Mouse (Mus musculus): ENCODE measurements around the gene Slc11a1. TPM values are rescaled to one million over a fixed set of nuclear protein-coding genes. Genes with fewer than 3 reads are reported as not detected.

The Slc11a1 gene
- polyA plus RNA-seq, 1 experiment from 2014 or later: 2.2 TPM

GRCm38 (mm10) chr1:74383385-74383784, 8.4 kb downstream of the Slc11a1 start:
- no peaks in the 10 kb centered on the region for H3K36me3 ChIP-seq
- no peak overlapping the region for H3K4me3 ChIP-seq

GRCm38 (mm10) chr1:74384525-74384924, 9.5 kb downstream of the Slc11a1 start:
- Histone ChIP-seq H3K27ac (no peak overlapping the region), H3K4me1 (peaks cover 6% of the 10 kb centered on the region; the same call in 1 of the 2 replicates), H3K36me3 (no peaks in the 10 kb centered on the region), H3K27me3 (peaks cover 13% of the 10 kb centered on the region; the same call in 1 of the 2 replicates), H3K9me3 (replicated peaks) (no peaks in the 10 kb centered on the region), H3K4me2 (replicated peaks) (no peak overlapping the region), H3K9ac (no peak overlapping the region), H3K4me3 (no peak overlapping the region)
- ATAC-seq (ENCODE audit: low FRiP score): no peak
- WGBS: 83% methylated on average over 8 of the region's 8 CpGs

More at GRCm38 (mm10) chr1:74383385-74383784, 8.4 kb downstream of the Slc11a1 start:
- Histone ChIP-seq H3K9ac (no peak overlapping the region), H3K4me2 (replicated peaks) (no peak overlapping the region), H3K27ac (no peak overlapping the region), H3K4me1 (peaks cover 6% of the 10 kb centered on the region; the same call in 1 of the 2 replicates), H3K27me3 (peaks cover 7% of the 10 kb centered on the region; the same call in 1 of the 2 replicates), H3K9me3 (replicated peaks) (no peaks in the 10 kb centered on the region)
- no peak for ATAC-seq (ENCODE audit: low FRiP score)
- 88% methylated on average over 13 of the region's 13 CpGs for WGBS

- no peak for ATAC-seq (ENCODE audit: low FRiP score)
- H3K36me3 ChIP-seq: no peaks in the 10 kb centered on the region
- H3K27me3 ChIP-seq: peaks cover 18% of the 10 kb centered on the region; the same call in 1 of the 2 replicates
- H3K4me2 ChIP-seq (replicated peaks): no peak overlapping the region
- H3K4me1 ChIP-seq: peaks cover 10% of the 10 kb centered on the region
- no peaks in the 10 kb centered on the region for H3K9me3 ChIP-seq (replicated peaks)
- H3K27ac ChIP-seq: no peak overlapping the region
- no peak overlapping the region for H3K9ac ChIP-seq
- H3K4me3 ChIP-seq: no peak overlapping the region
- WGBS: 97% methylated on average over 10 of the region's 10 CpGs
Measured at GRCm38 (mm10) chr1:74385064-74385463, 10.1 kb downstream of the Slc11a1 start.

GRCm38 (mm10) chr1:74385531-74385930, 10.5 kb downstream of the Slc11a1 start:
- peaks cover 15% of the 10 kb centered on the region for H3K4me1 ChIP-seq
- H3K9me3 ChIP-seq (replicated peaks): no peaks in the 10 kb centered on the region
- 90% methylated on average over 8 of the region's 8 CpGs for WGBS
- no peaks in the 10 kb centered on the region for H3K36me3 ChIP-seq
- no peak overlapping the region for H3K4me3 ChIP-seq
- H3K27me3 ChIP-seq: peaks cover 23% of the 10 kb centered on the region; the same call in 1 of the 2 replicates
- no peak overlapping the region for H3K4me2 ChIP-seq (replicated peaks)
- ATAC-seq (ENCODE audit: low FRiP score): no peak
- H3K9ac ChIP-seq: no peak overlapping the region
- H3K27ac ChIP-seq: no peak overlapping the region

GRCm38 (mm10) chr1:74386363-74386713, 11.3 kb downstream of the Slc11a1 start:
- Histone ChIP-seq H3K27me3 (peaks cover 25% of the 10 kb centered on the region; the same call in 1 of the 2 replicates), H3K36me3 (no peaks in the 10 kb centered on the region), H3K9me3 (replicated peaks) (no peaks in the 10 kb centered on the region), H3K9ac (peak overlapping the region; percentile 50), H3K27ac (peak overlapping the region; percentile 92), H3K4me3 (peak overlapping the region; percentile 49), H3K4me2 (replicated peaks) (peak overlapping the region; percentile 53), H3K4me1 (peaks cover 15% of the 10 kb centered on the region)
- ATAC-seq (ENCODE audit: low FRiP score): no peak
- 56% methylated on average over 7 of the region's 10 CpGs for WGBS

- Histone ChIP-seq H3K4me2 (replicated peaks) (peak overlapping the region; percentile 53), H3K9ac (peak overlapping the region; percentile 50), H3K4me3 (peak overlapping the region; percentile 49), H3K9me3 (replicated peaks) (no peaks in the 10 kb centered on the region), H3K36me3 (no peaks in the 10 kb centered on the region), H3K27me3 (peaks cover 25% of the 10 kb centered on the region; the same call in 1 of the 2 replicates), H3K4me1 (peaks cover 15% of the 10 kb centered on the region), H3K27ac (peak overlapping the region; percentile 92)
- peak; percentile 91 for ATAC-seq (ENCODE audit: low FRiP score)
- WGBS: under 1% methylated on average over 26 of the region's 26 CpGs
Measured at GRCm38 (mm10) chr1:74386714-74387385, 11.9 kb downstream of the Slc11a1 start.

GRCm38 (mm10) chr1:74387386-74387988, 12.5 kb downstream of the Slc11a1 start:
- H3K27me3 ChIP-seq: peaks cover 25% of the 10 kb centered on the region; the same call in 1 of the 2 replicates
- H3K36me3 ChIP-seq: no peaks in the 10 kb centered on the region
- peak overlapping the region; percentile 50; the same call in 1 of the 2 replicates for H3K9ac ChIP-seq
- peak overlapping the region; percentile 49 for H3K4me3 ChIP-seq
- no peak for ATAC-seq (ENCODE audit: low FRiP score)
- peaks cover 20% of the 10 kb centered on the region for H3K4me1 ChIP-seq
- 51% methylated on average over 15 of the region's 15 CpGs for WGBS
- H3K27ac ChIP-seq: peak overlapping the region; percentile 92
- H3K9me3 ChIP-seq (replicated peaks): no peaks in the 10 kb centered on the region
- peak overlapping the region; percentile 53 for H3K4me2 ChIP-seq (replicated peaks)

- Histone ChIP-seq H3K9ac (no peak overlapping the region), H3K27ac (no peak overlapping the region), H3K36me3 (no peaks in the 10 kb centered on the region), H3K27me3 (peaks cover 25% of the 10 kb centered on the region; the same call in 1 of the 2 replicates), H3K9me3 (replicated peaks) (no peaks in the 10 kb centered on the region), H3K4me3 (no peak overlapping the region), H3K4me2 (replicated peaks) (no peak overlapping the region), H3K4me1 (peaks cover 30% of the 10 kb centered on the region)
- ATAC-seq (ENCODE audit: low FRiP score): no peak
- WGBS: 81% methylated on average over 7 of the region's 7 CpGs
Measured at GRCm38 (mm10) chr1:74388398-74388920, 13.5 kb downstream of the Slc11a1 start.

- H3K4me1 ChIP-seq: peaks cover 32% of the 10 kb centered on the region
- WGBS: 3% methylated on average over 29 of the region's 29 CpGs
- peak overlapping the region; percentile 94; the same call in 1 of the 2 replicates for H3K4me3 ChIP-seq
- no peaks in the 10 kb centered on the region for H3K9me3 ChIP-seq (replicated peaks)
- H3K4me2 ChIP-seq (replicated peaks): peak overlapping the region; percentile 87
- H3K27ac ChIP-seq: peak overlapping the region; percentile 4; the same call in 1 of the 2 replicates
- peaks cover 25% of the 10 kb centered on the region; the same call in 1 of the 2 replicates for H3K27me3 ChIP-seq
- no peak for ATAC-seq (ENCODE audit: low FRiP score)
- H3K36me3 ChIP-seq: peaks cover 10% of the 10 kb centered on the region
- H3K9ac ChIP-seq: no peak overlapping the region
Measured at GRCm38 (mm10) chr1:74389831-74390286, 14.9 kb downstream of the Slc11a1 start.

- no peak overlapping the region for H3K9ac ChIP-seq
- peaks cover 32% of the 10 kb centered on the region for H3K4me1 ChIP-seq
- peak overlapping the region; percentile 4; the same call in 1 of the 2 replicates for H3K27ac ChIP-seq
- H3K9me3 ChIP-seq (replicated peaks): no peaks in the 10 kb centered on the region
- H3K27me3 ChIP-seq: peaks cover 25% of the 10 kb centered on the region; the same call in 1 of the 2 replicates
- peak overlapping the region; percentile 94; the same call in 1 of the 2 replicates for H3K4me3 ChIP-seq
- WGBS: 6% methylated on average over 21 of the region's 21 CpGs
- peaks cover 12% of the 10 kb centered on the region for H3K36me3 ChIP-seq
- ATAC-seq (ENCODE audit: low FRiP score): no peak
- peak overlapping the region; percentile 87 for H3K4me2 ChIP-seq (replicated peaks)
Measured at GRCm38 (mm10) chr1:74390287-74390906, 15.4 kb downstream of the Slc11a1 start.

GRCm38 (mm10) chr1:74390924-74391748, 16.1 kb downstream of the Slc11a1 start, which contains the start of gene Ctdsp1:
Gene Ctdsp1, plus strand, starts transcription at chr1:74391509.
- H3K4me2 ChIP-seq (replicated peaks): peak within 1 kb of the TSS; percentile 87
- WGBS: 3% methylated on average over 42 of the region's 51 CpGs
- peak; percentile 77 for ATAC-seq (ENCODE audit: low FRiP score)
- H3K27me3 ChIP-seq: peaks cover 25% of the 10 kb centered on the region; the same call in 1 of the 2 replicates
- H3K9me3 ChIP-seq (replicated peaks): no peaks in the 10 kb centered on the region
- peak within 1 kb of the TSS; percentile 89 for H3K27ac ChIP-seq
- H3K4me1 ChIP-seq: peaks cover 32% of the 10 kb centered on the region
- H3K4me3 ChIP-seq: peak within 1 kb of the TSS; percentile 94
- peak within 1 kb of the TSS; percentile 90 for H3K9ac ChIP-seq
- H3K36me3 ChIP-seq: peaks cover 12% of the 10 kb centered on the region

Measured in hindbrain, embryonic 12.5 days (tissue).